Mouse (Mus musculus) neural tube, embryonic 12.5 days (tissue): ENCODE results near the gene Dock2. TPM values are rescaled to one million over a fixed set of nuclear protein-coding genes. Genes with fewer than 3 reads are reported as not detected.
"Not testable (repeated sequence)": the region's sequence is repeated elsewhere in the genome, so short reads cannot be mapped to it uniquely, and the experiment has no call there.

Experiments
- ATAC-seq: fragments of 200-750 bp; cut with Nextera tagmentation; 2 replicates; pipeline ENCODE4 v1.8.0; 2017; ENCODE audit warnings: low read depth, mild to moderate bottlenecking, moderate TSS enrichment, moderate library complexity; ENCODE audit not compliant: low FRiP score
- H3K27ac ChIP-seq: fragments of 300-500 bp; sonication (generic); 2 replicates; pipeline ENCODE4 v1.5.1; 2016
- H3K27me3 ChIP-seq: fragments of 300-500 bp; sonication (generic); replicated peaks from 2 replicates; pipeline ENCODE4 v1.6.1; 2016; ENCODE audit warnings: mild to moderate bottlenecking
- H3K36me3 ChIP-seq: fragments of 300-500 bp; sonication (generic); 2 replicates; pipeline ENCODE4 v1.6.1; 2016; ENCODE audit warnings: mild to moderate bottlenecking
- H3K4me1 ChIP-seq: fragments of 300-500 bp; sonication (generic); 2 replicates; pipeline ENCODE4 v1.6.1; 2016
- H3K4me2 ChIP-seq: fragments of 300-500 bp; sonication (generic); replicated peaks from 2 replicates; pipeline ENCODE4 v1.6.1; 2016; ENCODE audit warnings: mild to moderate bottlenecking
- H3K4me3 ChIP-seq: fragments of 300-500 bp; sonication (generic); 2 replicates; pipeline ENCODE4 v1.5.1; 2016
- H3K9ac ChIP-seq: fragments of 300-500 bp; sonication (generic); 2 replicates; pipeline ENCODE4 v1.6.1; 2016; ENCODE audit warnings: mild to moderate bottlenecking
- H3K9me3 ChIP-seq: fragments of 300-500 bp; sonication (generic); 2 replicates; pipeline ENCODE4 v1.6.1; 2016; ENCODE audit warnings: mild to moderate bottlenecking
- WGBS: fragments of 180-500 bp; shearing (Covaris S2); methylation state at CpG from one replicate; pipeline ENCODE4 v1.1.7; 2016; 5-methylcytosine and 5-hydroxymethylcytosine counted together
- polyA plus RNA-seq: library from polyadenylated mRNA; unstranded; fragments of >200 nt; fragmentation: Nextera tagmentation; extraction: Ambion mirVana; gene quantifications from 2 replicates; pipeline ENCODE4 v1.2.1, GENCODE M21; 2016

Gene Dock2
- polyA plus RNA-seq, 1 experiment from 2014 or later, result 1.1 TPM

GRCm38 (mm10) chr11:34239691-34240090 is 544.0 kb downstream of the Dock2 start:
- WGBS, result 87% methylated on average over 2 of the region's 2 CpGs
- Histone ChIP-seq H3K27ac (no peak overlapping the region), H3K4me1 (no peaks in the 10 kb centered on the region), H3K9ac (no peak overlapping the region), H3K36me3 (no peaks in the 10 kb centered on the region), H3K4me3 (no peak overlapping the region), H3K27me3 (no peaks in the 10 kb centered on the region), H3K9me3 (no peaks in the 10 kb centered on the region; the same call in 1 of the 2 replicates), H3K4me2 (no peak overlapping the region)
- no peak for ATAC-seq

- Histone ChIP-seq H3K9me3 (no peaks in the 10 kb centered on the region; the same call in 1 of the 2 replicates), H3K4me3 (no peak overlapping the region), H3K27ac (no peak overlapping the region), H3K4me1 (no peaks in the 10 kb centered on the region), H3K4me2 (no peak overlapping the region), H3K9ac (no peak overlapping the region), H3K36me3 (no peaks in the 10 kb centered on the region), H3K27me3 (no peaks in the 10 kb centered on the region)
- ATAC-seq, result no peak
- 88% methylated on average over 6 of the region's 6 CpGs for WGBS
Measured at GRCm38 (mm10) chr11:34236885-34237284, 546.8 kb downstream of the Dock2 start.

- ATAC-seq, result 0 out of 2 replicates have a peak, but pooled peaks have one; percentile 25
- Histone ChIP-seq H3K4me3 (no peak overlapping the region), H3K27me3 (no peaks in the 10 kb centered on the region), H3K9ac (no peak overlapping the region), H3K36me3 (no peaks in the 10 kb centered on the region), H3K4me2 (no peak overlapping the region), H3K27ac (no peak overlapping the region), H3K4me1 (no peaks in the 10 kb centered on the region), H3K9me3 (no peaks in the 10 kb centered on the region; the same call in 1 of the 2 replicates)
- WGBS, result 55% methylated on average over 5 of the region's 5 CpGs
Measured at GRCm38 (mm10) chr11:34236091-34236759, 547.5 kb downstream of the Dock2 start.

GRCm38 (mm10) chr11:34228758-34229364 is 554.8 kb downstream of the Dock2 start:
- Histone ChIP-seq H3K36me3 (no peaks in the 10 kb centered on the region), H3K27ac (no peak overlapping the region), H3K9me3 (no peaks in the 10 kb centered on the region), H3K9ac (no peak overlapping the region), H3K27me3 (no peaks in the 10 kb centered on the region), H3K4me3 (no peak overlapping the region), H3K4me2 (no peak overlapping the region), H3K4me1 (no peaks in the 10 kb centered on the region)
- 40% methylated on average over 6 of the region's 6 CpGs for WGBS
- peak; percentile 63 for ATAC-seq

- 63% methylated on average over 1 of the region's 1 CpGs for WGBS
- no peaks in the 10 kb centered on the region for H3K27me3 ChIP-seq
- H3K4me1 ChIP-seq, result no peaks in the 10 kb centered on the region
- H3K27ac ChIP-seq, result no peak overlapping the region
- no peaks in the 10 kb centered on the region for H3K9me3 ChIP-seq
- no peak overlapping the region for H3K4me2 ChIP-seq
- no peaks in the 10 kb centered on the region for H3K36me3 ChIP-seq
- no peak overlapping the region for H3K4me3 ChIP-seq
- H3K9ac ChIP-seq, result no peak overlapping the region
- no peak for ATAC-seq
Measured at GRCm38 (mm10) chr11:34227180-34227579, 556.5 kb downstream of the Dock2 start.

GRCm38 (mm10) chr11:34220596-34220995 is 563.1 kb downstream of the Dock2 start:
- 91% methylated on average over 4 of the region's 4 CpGs for WGBS
- ATAC-seq, H3K4me1 ChIP-seq, H3K4me2 ChIP-seq, H3K9me3 ChIP-seq, H3K27ac ChIP-seq, H3K36me3 ChIP-seq, H3K4me3 ChIP-seq, H3K9ac ChIP-seq, H3K27me3 ChIP-seq: not testable (repeated sequence)

GRCm38 (mm10) chr11:34212853-34213252 is 570.8 kb downstream of the Dock2 start:
- no peak overlapping the region for H3K27ac ChIP-seq
- H3K36me3 ChIP-seq, result no peaks in the 10 kb centered on the region
- no peaks in the 10 kb centered on the region for H3K4me1 ChIP-seq
- 0 out of 2 replicates have a peak, but pooled peaks have one; percentile 33 for ATAC-seq
- H3K9me3 ChIP-seq, result no peaks in the 10 kb centered on the region
- H3K4me3 ChIP-seq, result no peak overlapping the region
- WGBS, result 19% methylated on average over 5 of the region's 5 CpGs
- no peak overlapping the region for H3K9ac ChIP-seq
- H3K27me3 ChIP-seq, result no peaks in the 10 kb centered on the region
- no peak overlapping the region for H3K4me2 ChIP-seq

- no peak within 1 kb of the TSS for H3K4me3 ChIP-seq
- no peaks in the 10 kb centered on the region for H3K27me3 ChIP-seq
- H3K4me1 ChIP-seq, result no peaks in the 10 kb centered on the region
- H3K36me3 ChIP-seq, result no peaks in the 10 kb centered on the region
- no peak within 1 kb of the TSS for H3K4me2 ChIP-seq
- 80% methylated on average over 10 of the region's 10 CpGs for WGBS
- no peak within 1 kb of the TSS for H3K9ac ChIP-seq
- no peaks in the 10 kb centered on the region for H3K9me3 ChIP-seq
- H3K27ac ChIP-seq, result no peak within 1 kb of the TSS
- no peak; the same call in 1 of the 2 replicates for ATAC-seq
Measured at GRCm38 (mm10) chr11:34207989-34208388, 575.7 kb downstream of the Dock2 start, which contains the start of gene Foxi1. Gene Foxi1, minus strand, starts transcription at chr11:34208089.

GRCm38 (mm10) chr11:34202769-34203168 is 580.9 kb downstream of the Dock2 start:
- Histone ChIP-seq H3K27me3 (no peaks in the 10 kb centered on the region), H3K4me3 (no peak overlapping the region), H3K9me3 (no peaks in the 10 kb centered on the region), H3K4me2 (no peak overlapping the region), H3K36me3 (no peaks in the 10 kb centered on the region), H3K4me1 (no peaks in the 10 kb centered on the region), H3K9ac (no peak overlapping the region), H3K27ac (no peak overlapping the region)
- WGBS, result 55% methylated on average over 1 of the region's 1 CpGs
- ATAC-seq, result no peak

GRCm38 (mm10) chr11:34195142-34195541 is 588.5 kb downstream of the Dock2 start:
- Histone ChIP-seq H3K9ac (no peak overlapping the region), H3K4me2 (no peak overlapping the region), H3K27ac (no peak overlapping the region), H3K4me3 (no peak overlapping the region), H3K27me3 (no peaks in the 10 kb centered on the region), H3K36me3 (no peaks in the 10 kb centered on the region), H3K4me1 (no peaks in the 10 kb centered on the region), H3K9me3 (no peaks in the 10 kb centered on the region)
- 91% methylated on average over 3 of the region's 3 CpGs for WGBS
- no peak for ATAC-seq

GRCm38 (mm10) chr11:34194158-34194941 is 589.3 kb downstream of the Dock2 start:
- 73% methylated on average over 9 of the region's 9 CpGs for WGBS
- Histone ChIP-seq H3K36me3 (no peaks in the 10 kb centered on the region), H3K4me1 (no peaks in the 10 kb centered on the region), H3K4me2 (no peak overlapping the region), H3K27me3 (no peaks in the 10 kb centered on the region), H3K4me3 (no peak overlapping the region), H3K27ac (no peak overlapping the region), H3K9me3 (no peaks in the 10 kb centered on the region), H3K9ac (no peak overlapping the region)
- no peak for ATAC-seq

- no peak for ATAC-seq
- no peaks in the 10 kb centered on the region for H3K9me3 ChIP-seq
- no peak overlapping the region for H3K4me3 ChIP-seq
- no peak overlapping the region for H3K9ac ChIP-seq
- no peak overlapping the region for H3K27ac ChIP-seq
- no peaks in the 10 kb centered on the region for H3K36me3 ChIP-seq
- no peaks in the 10 kb centered on the region for H3K4me1 ChIP-seq
- 62% methylated on average over 3 of the region's 3 CpGs for WGBS
- no peaks in the 10 kb centered on the region for H3K27me3 ChIP-seq
- H3K4me2 ChIP-seq, result no peak overlapping the region
Measured at GRCm38 (mm10) chr11:34193658-34194057, 590.0 kb downstream of the Dock2 start.
